Mouse (Mus musculus) liver, postnatal 0 days (tissue): ENCODE measurements around the gene Dclre1c.

ENCODE experiments used
- CTCF ChIP-seq: sonication (generic); IDR thresholded peaks from 2 replicates; pipeline ENCODE4 v1.5.1; 2016; ENCODE audit warnings: antibody characterized with exemption, low read depth
- EP300 ChIP-seq: IDR thresholded peaks from 2 replicates; pipeline ENCODE4 v1.6.1; 2016; ENCODE audit warnings: antibody characterized with exemption, low read depth, mild to moderate bottlenecking

DNA sequence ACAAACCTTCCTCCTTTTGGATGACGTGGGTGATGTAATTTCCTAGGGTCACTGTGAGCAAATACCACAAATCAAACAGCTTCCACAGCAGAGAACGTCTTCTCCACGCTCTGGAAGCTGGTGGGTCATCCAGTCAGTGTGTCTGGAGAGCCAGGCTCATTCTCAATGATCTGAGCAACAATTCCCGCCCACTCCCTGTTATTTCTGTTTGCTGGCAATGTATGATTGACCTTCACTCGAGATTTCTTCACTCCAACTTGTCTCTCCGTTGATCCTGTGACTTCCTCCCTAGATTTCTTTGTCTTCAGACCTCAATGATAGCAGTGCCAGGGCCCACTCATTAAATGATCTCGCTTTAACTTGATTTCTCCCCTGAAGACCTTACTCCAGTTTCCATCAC, 16.2 kb upstream of the Dclre1c start:
- TF ChIP-seq CTCF (no peak), EP300 (no peak)
